Comparison of ENCODE assay signal across 10 mouse cellular contexts in the genomic region with DNA sequence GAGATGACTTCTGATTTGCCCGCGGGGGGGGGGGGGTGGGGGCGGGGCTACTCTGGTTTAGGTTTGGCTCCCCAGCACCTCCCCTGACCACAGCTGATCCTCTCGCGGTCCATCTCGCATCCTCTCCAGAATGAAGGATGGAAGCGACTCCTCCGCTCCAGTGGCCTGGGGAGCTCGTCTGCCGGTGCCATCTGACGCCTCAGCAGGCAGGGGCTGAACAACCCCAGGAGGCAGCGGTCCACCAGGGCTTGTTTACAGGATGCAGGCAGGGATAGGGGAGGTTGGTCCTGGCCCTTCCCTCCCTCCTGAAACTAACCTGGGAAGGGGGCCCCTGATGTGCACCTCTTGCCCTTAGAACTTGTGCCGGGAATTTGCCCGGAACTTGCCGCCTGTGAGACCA.
DNase-seq lines count a peak whose midpoint lies in the region; ATAC-seq and TF ChIP-seq lines count a peak whose summit lies in the region.
"Had no signal": no experiment of that assay in that cellular context is flagged by ENCODE, and none has a peak within 500 bp of the region (broad histone marks: within the 10 kb centered on the region; RNA-seq: fewer than 3 reads in every experiment).

No protein-coding gene starts in this region.

- 9% methylated on average over 15 of the region's 15 CpGs for WGBS in kidney, embryonic 15.5 days
- WGBS in cerebellum, adult 2 months, result 6% methylated on average over 14 of the region's 15 CpGs
- 8% methylated on average over 14 of the region's 15 CpGs for WGBS in limb, embryonic 12.5 days

- H3K4me1 ChIP-seq in kidney, embryonic 15.5 days, result peaks cover 22% of the 10 kb centered on the region
- H3K4me1 ChIP-seq in cerebellum, adult 2 months (ENCODE audit: control insufficient read depth, insufficient read depth, low read length), result peaks cover 6% of the 10 kb centered on the region; the same call in 1 of the 2 replicates
- H3K4me1 ChIP-seq in limb, embryonic 12.5 days (replicated peaks), result peaks cover 46% of the 10 kb centered on the region

- H3K9ac ChIP-seq in kidney, embryonic 15.5 days, result no peak overlapping the region
- H3K9ac ChIP-seq in limb, embryonic 12.5 days (replicated peaks), result no peak overlapping the region
- H3K9ac ChIP-seq: liver, embryonic 13.5 days had no signal

- TF ChIP-seq CTCF in cerebellum, adult 2 months (IDR thresholded peaks at IDR 0.05; ENCODE audit: borderline replicate concordance, insufficient read depth, low read depth, low read length), result no peak

- no peak overlapping the region for H3K27ac ChIP-seq in kidney, embryonic 15.5 days
- H3K27ac ChIP-seq in cerebellum, adult 2 months (ENCODE audit: insufficient read depth, low read length), result no peak overlapping the region
- no peak overlapping the region for H3K27ac ChIP-seq in limb, embryonic 12.5 days
- H3K27ac ChIP-seq: layer of hippocampus, adult 2 months; liver, embryonic 13.5 days had no signal

- TF ChIP-seq POLR2A in cerebellum, adult 2 months (IDR thresholded peaks at IDR 0.05; ENCODE audit: borderline replicate concordance, insufficient read depth, low read length), result no peak

- no peak for ATAC-seq in kidney, embryonic 15.5 days (replicated peaks; ENCODE audit: low FRiP score)
- no peak for ATAC-seq in limb, embryonic 12.5 days (ENCODE audit: insufficient number of reproducible peaks, insufficient read depth, low FRiP score, low TSS enrichment, low read depth)

- no peak overlapping the region for H3K4me3 ChIP-seq in kidney, embryonic 15.5 days (replicated peaks)
- no peak overlapping the region for H3K4me3 ChIP-seq in cerebellum, adult 2 months (replicated peaks; ENCODE audit: insufficient read depth, low read depth, low read length)
- H3K4me3 ChIP-seq in limb, embryonic 12.5 days (replicated peaks), result 0 out of 2 replicates have a peak overlapping the region, but pooled peaks have one; percentile 1
- H3K4me3 ChIP-seq: layer of hippocampus, adult 2 months; liver, embryonic 13.5 days had no signal

- DNase-seq in cerebellum, adult 11-12 months, result peak; percentile 34
- DNase-seq in cerebellum, postnatal 4 days (ENCODE audit: low spot score in 2 of 2), result no peak
- no peak for DNase-seq in kidney, postnatal 14 days
- DNase-seq in cerebellum, adult 2 months, result peak; percentile 45 to 49
- no peak for DNase-seq in ovary, postnatal 36 days (ENCODE audit: low spot score)
- no peak for DNase-seq in frontal cortex, postnatal 14 days (ENCODE audit: low spot score in 2 of 2)
- DNase-seq: liver, embryonic 13.5 days had no signal

- H3K9me3 ChIP-seq in kidney, embryonic 15.5 days (replicated peaks), result no peaks in the 10 kb centered on the region
- no peaks in the 10 kb centered on the region for H3K9me3 ChIP-seq in limb, embryonic 12.5 days
- H3K9me3 ChIP-seq: liver, embryonic 13.5 days had no signal

- H3K27me3 ChIP-seq in kidney, embryonic 15.5 days, result peaks cover 32% of the 10 kb centered on the region
- no peaks in the 10 kb centered on the region for H3K27me3 ChIP-seq in cerebellum, adult 2 months (ENCODE audit: control insufficient read depth, insufficient read depth, low read length)
- peaks cover 21% of the 10 kb centered on the region for H3K27me3 ChIP-seq in limb, embryonic 12.5 days

- peak overlapping the region; percentile 35 for H3K4me2 ChIP-seq in kidney, embryonic 15.5 days
- peak overlapping the region; percentile 37 for H3K4me2 ChIP-seq in limb, embryonic 12.5 days
- H3K4me2 ChIP-seq: liver, embryonic 13.5 days had no signal

- no peaks in the 10 kb centered on the region for H3K36me3 ChIP-seq in kidney, embryonic 15.5 days
- H3K36me3 ChIP-seq in limb, embryonic 12.5 days, result no peaks in the 10 kb centered on the region
- H3K36me3 ChIP-seq: liver, embryonic 13.5 days had no signal

Comparison
In these comparisons a context has a peak if more than half of its experiments do, and no peak if none do; other contexts are left out.
1. DNase-seq: peak in cerebellum, adult 11-12 months (single experiment) and cerebellum, adult 2 months (2 of 2); none in cerebellum, postnatal 4 days (0 of 2), kidney, postnatal 14 days (single experiment), ovary, postnatal 36 days (single experiment) and frontal cortex, postnatal 14 days (0 of 2).